In genomic region chr2:155356971-155357591, GRCm38 (mm10) we compare ENCODE assay signal across 8 mouse cellular contexts. TPM values are rescaled to one million over a fixed set of nuclear protein-coding genes. Genes with fewer than 3 reads are reported as not detected.
A peak's percentile ranks its signal among the peaks of the same experiment; 100 is the strongest.
DNase-seq lines count a peak whose midpoint lies in the region; ATAC-seq and TF ChIP-seq lines count a peak whose summit lies in the region.

Gene Pigu (minus strand): TSS chr2:155357430.

- TF ChIP-seq CTCF in E14TG2a.4 (conservative IDR thresholded peaks at IDR 0.05; ENCODE audit: low read length), result no peak
- TF ChIP-seq CTCF in heart, postnatal 0 days (IDR thresholded peaks at IDR 0.05; ENCODE audit: low read depth), result no peak; the same call in 1 of the 2 replicates
- no peak for TF ChIP-seq CTCF in testis, adult 2 months (IDR thresholded peaks at IDR 0.05; ENCODE audit: control insufficient read depth, insufficient read depth, insufficient replicate concordance, low read depth, low read length)

- H3K27ac ChIP-seq in forebrain, embryonic 12.5 days, result peak within 1 kb of the TSS; percentile 63
- H3K27ac ChIP-seq in heart, postnatal 0 days (ENCODE audit: low read depth), result peak within 1 kb of the TSS; percentile 69
- peak within 1 kb of the TSS; percentile 84 for H3K27ac ChIP-seq in liver, embryonic 16.5 days (ENCODE audit: low read length)
- peak within 1 kb of the TSS; percentile 84 for H3K27ac ChIP-seq in neural tube, embryonic 13.5 days (replicated peaks)
- peak within 1 kb of the TSS; percentile 86 for H3K27ac ChIP-seq in testis, adult 2 months (ENCODE audit: control insufficient read depth, insufficient read depth, low read depth, low read length)

- TF ChIP-seq POLR2A in testis, adult 2 months (IDR thresholded peaks at IDR 0.05; ENCODE audit: control insufficient read depth, low read depth, low read length), result peak; percentile 89

- H3K36me3 ChIP-seq in E14TG2a.4 (ENCODE audit: insufficient read depth, low read length), result no peaks in the 10 kb centered on the region
- H3K36me3 ChIP-seq in forebrain, embryonic 12.5 days (replicated peaks), result no peaks in the 10 kb centered on the region
- H3K36me3 ChIP-seq in heart, postnatal 0 days (replicated peaks; ENCODE audit: control insufficient read depth, insufficient read depth, low read length), result no peaks in the 10 kb centered on the region
- no peaks in the 10 kb centered on the region for H3K36me3 ChIP-seq in liver, embryonic 16.5 days (ENCODE audit: control insufficient read depth, insufficient read depth)
- H3K36me3 ChIP-seq in neural tube, embryonic 13.5 days, result no peaks in the 10 kb centered on the region
- H3K36me3 ChIP-seq in testis, adult 2 months (ENCODE audit: control insufficient read depth, insufficient read depth, low read length), result no peaks in the 10 kb centered on the region

- WGBS in forebrain, embryonic 12.5 days, result under 1% methylated on average over 38 of the region's 38 CpGs
- WGBS in heart, postnatal 0 days, result under 1% methylated on average over 38 of the region's 38 CpGs
- 0% methylated on average over 38 of the region's 38 CpGs for WGBS in liver, embryonic 16.5 days (ENCODE audit: insufficient replicate concordance)
- under 1% methylated on average over 38 of the region's 38 CpGs for WGBS in neural tube, embryonic 13.5 days

- H3K4me2 ChIP-seq in forebrain, embryonic 12.5 days, result peak within 1 kb of the TSS; percentile 88
- H3K4me2 ChIP-seq in heart, postnatal 0 days (ENCODE audit: low read depth, low read length), result peak within 1 kb of the TSS; percentile 76
- H3K4me2 ChIP-seq in liver, embryonic 16.5 days (ENCODE audit: low read depth, low read length), result peak within 1 kb of the TSS; percentile 88
- peak within 1 kb of the TSS; percentile 84 for H3K4me2 ChIP-seq in neural tube, embryonic 13.5 days

- H3K27me3 ChIP-seq in E14TG2a.4 (ENCODE audit: insufficient read depth, low read length), result no peaks in the 10 kb centered on the region; the same call in 1 of the 2 replicates
- H3K27me3 ChIP-seq in forebrain, embryonic 12.5 days, result no peaks in the 10 kb centered on the region
- no peaks in the 10 kb centered on the region for H3K27me3 ChIP-seq in heart, postnatal 0 days (ENCODE audit: control insufficient read depth, insufficient read depth, low read length)
- H3K27me3 ChIP-seq in liver, embryonic 16.5 days (ENCODE audit: control insufficient read depth, insufficient read depth, low read depth, low read length), result no peaks in the 10 kb centered on the region
- no peaks in the 10 kb centered on the region for H3K27me3 ChIP-seq in neural tube, embryonic 13.5 days
- H3K27me3 ChIP-seq in testis, adult 2 months (ENCODE audit: control insufficient read depth, insufficient read depth, low read length), result no peaks in the 10 kb centered on the region

- peak within 1 kb of the TSS; percentile 98 for H3K4me3 ChIP-seq in E14TG2a.4 (replicated peaks; ENCODE audit: low read length)
- peak within 1 kb of the TSS; percentile 85 for H3K4me3 ChIP-seq in forebrain, embryonic 12.5 days (replicated peaks)
- H3K4me3 ChIP-seq in heart, postnatal 0 days (ENCODE audit: low read depth, low read length), result peak within 1 kb of the TSS; percentile 83
- H3K4me3 ChIP-seq in liver, embryonic 16.5 days (ENCODE audit: low read depth, low read length), result peak within 1 kb of the TSS; percentile 68
- peak within 1 kb of the TSS; percentile 87 for H3K4me3 ChIP-seq in neural tube, embryonic 13.5 days
- H3K4me3 ChIP-seq in testis, adult 2 months (ENCODE audit: control insufficient read depth, low read depth, low read length), result peak within 1 kb of the TSS; percentile 97

- TF ChIP-seq EP300 in heart, postnatal 0 days (IDR thresholded peaks at IDR 0.05; ENCODE audit: low read depth), result no peak

- ATAC-seq in forebrain, embryonic 12.5 days (ENCODE audit: low FRiP score), result peak; percentile 99
- peak; percentile 99 for ATAC-seq in heart, postnatal 0 days (ENCODE audit: insufficient read depth, low read depth)
- ATAC-seq in liver, embryonic 16.5 days (ENCODE audit: low read depth), result peak; percentile 97
- peak; percentile 100 for ATAC-seq in neural tube, embryonic 13.5 days (ENCODE audit: low read depth)

- peak; percentile 92 for DNase-seq in c-Kit-positive CD71-positive TER-119-positive erythroid progenitor cells, embryonic 14.5 days (ENCODE audit: low spot score)
- DNase-seq in heart, postnatal 0 days (ENCODE audit: low spot score), result peak; percentile 98
- peak; percentile 95 to 97 for DNase-seq in kidney, postnatal 4 days

- peaks cover 11% of the 10 kb centered on the region for H3K4me1 ChIP-seq in E14TG2a.4 (replicated peaks; ENCODE audit: low read depth, low read length)
- peaks cover 12% of the 10 kb centered on the region for H3K4me1 ChIP-seq in forebrain, embryonic 12.5 days
- H3K4me1 ChIP-seq in heart, postnatal 0 days (ENCODE audit: control insufficient read depth, insufficient read depth), result peaks cover 6% of the 10 kb centered on the region
- H3K4me1 ChIP-seq in liver, embryonic 16.5 days (ENCODE audit: control insufficient read depth, low read depth, low read length), result peaks cover 15% of the 10 kb centered on the region
- peaks cover 14% of the 10 kb centered on the region for H3K4me1 ChIP-seq in neural tube, embryonic 13.5 days (replicated peaks)
- peaks cover 2% of the 10 kb centered on the region; the same call in 1 of the 2 replicates for H3K4me1 ChIP-seq in testis, adult 2 months (ENCODE audit: control insufficient read depth, insufficient read depth, low read length)

- H3K9me3 ChIP-seq in E14TG2a.4 (ENCODE audit: low read length), result no peaks in the 10 kb centered on the region
- H3K9me3 ChIP-seq in forebrain, embryonic 12.5 days, result no peaks in the 10 kb centered on the region
- H3K9me3 ChIP-seq in heart, postnatal 0 days (replicated peaks; ENCODE audit: control insufficient read depth, low read length), result no peaks in the 10 kb centered on the region
- no peaks in the 10 kb centered on the region for H3K9me3 ChIP-seq in liver, embryonic 16.5 days (replicated peaks; ENCODE audit: control insufficient read depth, low read length)
- no peaks in the 10 kb centered on the region for H3K9me3 ChIP-seq in neural tube, embryonic 13.5 days

- H3K9ac ChIP-seq in forebrain, embryonic 12.5 days, result peak within 1 kb of the TSS; percentile 71
- H3K9ac ChIP-seq in heart, postnatal 0 days (replicated peaks; ENCODE audit: low read depth, low read length), result peak within 1 kb of the TSS; percentile 75
- H3K9ac ChIP-seq in liver, embryonic 16.5 days (ENCODE audit: low read depth, low read length), result peak within 1 kb of the TSS; percentile 67
- peak within 1 kb of the TSS; percentile 84 for H3K9ac ChIP-seq in neural tube, embryonic 13.5 days

RNA-seq across cellular contexts. Expression of gene Pigu, which starts in this region (rescaled TPM):
- polyA plus RNA-seq in forebrain, embryonic 12.5 days (2016; fragmentation: Nextera tagmentation; extraction: Ambion mirVana), result 46.9 and 47.6 TPM in 2 replicates
- total RNA-seq in heart, postnatal 0 days (2014; rRNA removed; ENCODE audit: low replicate concordance), result 43.7 and 49.0 TPM in 2 replicates
- polyA plus RNA-seq in heart, postnatal 0 days (2015; fragmentation: Nextera tagmentation; extraction: Ambion mirVana), result 42.9 and 43.3 TPM in 2 replicates
- polyA plus RNA-seq in liver, embryonic 16.5 days (2015; fragmentation: Nextera tagmentation; extraction: Ambion mirVana), result 20.6 and 22.1 TPM in 2 replicates
- 51.3 and 55.5 TPM in 2 replicates for polyA plus RNA-seq in neural tube, embryonic 13.5 days (2015; fragmentation: Nextera tagmentation; extraction: Ambion mirVana)
- 26.0 and 36.9 TPM in 2 replicates for polyA plus RNA-seq in testis, adult 2 months (2012; rRNA removed)

Comparison
In these comparisons a context has a peak if more than half of its experiments do, and no peak if none do; other contexts are left out.
1. Peak in every context shown above with its lines: DNase-seq, ATAC-seq, H3K4me3 ChIP-seq and H3K27ac ChIP-seq.